Mouse (Mus musculus): ENCODE measurements around the gene Olfr30. TPM values are rescaled to one million over a fixed set of nuclear protein-coding genes. Genes with fewer than 3 reads are reported as not detected.
"Not testable (repeated sequence)": the region's sequence is repeated elsewhere in the genome, so short reads cannot be mapped to it uniquely, and the experiment has no call there.

Olfr30 gene
- total RNA-seq (2022), result not detected

DNA sequence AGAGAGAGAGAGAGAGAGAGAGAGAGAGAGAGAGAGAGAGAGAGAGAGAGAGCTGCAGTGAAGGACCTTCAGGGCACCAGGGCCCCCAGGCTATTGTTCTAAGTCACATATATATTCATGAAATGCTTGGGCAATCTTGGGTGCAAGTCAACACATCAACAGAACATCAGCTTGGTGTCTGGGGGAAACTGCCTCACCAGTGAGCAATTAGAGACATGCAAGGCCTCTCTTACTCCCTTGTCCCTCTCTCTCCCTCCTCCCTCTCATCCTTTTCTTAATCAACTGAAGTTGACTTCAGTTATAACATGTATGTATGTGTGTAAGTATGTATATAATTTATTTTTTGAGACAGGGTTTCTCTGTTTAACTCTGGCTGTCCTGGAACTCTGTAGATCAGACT lies at the start of gene Olfr30:
TSS of gene Olfr30 (minus strand) at position 101 of the 400 bp plus-strand sequence.
- no peak for DNase-seq (ENCODE audit: low spot score in 2 of 2)

DNA sequence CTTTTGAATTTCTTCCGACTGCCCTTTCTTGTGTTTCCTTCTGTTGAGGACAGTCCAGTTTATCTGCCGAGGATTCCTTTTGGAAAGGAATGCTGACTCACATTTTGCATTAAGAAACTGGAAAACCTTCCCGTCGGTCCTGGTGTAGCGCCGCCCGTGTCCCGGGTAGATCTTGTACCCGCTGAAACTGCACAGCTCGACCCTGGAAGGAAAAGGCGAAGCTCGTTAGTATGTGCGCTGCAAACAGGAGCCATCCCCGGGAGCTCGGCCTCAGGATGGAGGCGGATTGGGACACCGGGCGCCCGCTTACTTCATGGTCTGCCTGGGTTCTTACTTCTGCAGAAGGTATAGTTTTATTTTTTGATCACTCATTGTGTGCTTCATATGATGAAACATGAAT lies 47.0 kb upstream of the Olfr30 start:
- DNase-seq (ENCODE audit: low spot score in 2 of 2), result not testable (repeated sequence)

DNA sequence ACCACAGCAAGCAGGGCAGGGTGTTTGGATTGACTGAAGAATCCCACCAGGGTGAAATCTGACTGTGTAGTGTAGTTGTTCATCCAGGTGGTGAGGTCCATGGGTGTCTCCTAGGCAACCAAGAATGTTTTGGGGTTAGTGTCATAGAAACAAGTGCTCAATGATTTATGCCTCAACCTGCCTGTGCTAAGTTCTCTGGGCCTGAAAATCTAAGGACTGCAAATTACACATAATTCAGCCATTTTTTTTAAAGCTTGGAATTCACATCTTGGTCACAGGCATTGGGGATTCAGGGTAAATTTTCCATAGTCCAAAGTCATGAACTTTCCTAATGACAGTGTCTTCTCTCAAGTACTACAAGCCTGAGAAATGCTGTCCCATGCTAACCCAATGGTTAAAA lies 40.4 kb upstream of the Olfr30 start, which contains the start of gene Olfr331:
TSS of gene Olfr331 (minus strand) at position 101 of the 400 bp plus-strand sequence.
- not testable (repeated sequence) for DNase-seq (ENCODE audit: low spot score in 2 of 2)

DNA sequence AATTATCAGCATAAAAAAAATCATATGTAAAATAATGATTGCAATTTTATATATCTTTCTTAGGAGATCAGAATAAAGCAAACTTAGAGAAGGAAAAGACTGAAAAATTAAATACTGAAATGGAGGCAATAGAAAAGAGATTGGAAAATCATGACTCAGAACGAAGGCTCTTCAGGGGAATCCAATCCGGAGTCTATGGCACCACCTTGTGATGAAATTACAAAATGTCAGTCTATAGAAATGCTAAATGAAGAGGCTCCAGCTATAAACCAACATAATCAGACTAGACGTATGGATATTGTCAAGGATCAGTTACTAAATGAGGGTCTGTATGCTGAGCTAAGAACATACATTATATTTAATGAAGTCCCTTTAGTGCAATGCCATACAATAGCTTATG lies 37.2 kb upstream of the Olfr30 start:
- no peak for DNase-seq (ENCODE audit: low spot score in 2 of 2)

DNA sequence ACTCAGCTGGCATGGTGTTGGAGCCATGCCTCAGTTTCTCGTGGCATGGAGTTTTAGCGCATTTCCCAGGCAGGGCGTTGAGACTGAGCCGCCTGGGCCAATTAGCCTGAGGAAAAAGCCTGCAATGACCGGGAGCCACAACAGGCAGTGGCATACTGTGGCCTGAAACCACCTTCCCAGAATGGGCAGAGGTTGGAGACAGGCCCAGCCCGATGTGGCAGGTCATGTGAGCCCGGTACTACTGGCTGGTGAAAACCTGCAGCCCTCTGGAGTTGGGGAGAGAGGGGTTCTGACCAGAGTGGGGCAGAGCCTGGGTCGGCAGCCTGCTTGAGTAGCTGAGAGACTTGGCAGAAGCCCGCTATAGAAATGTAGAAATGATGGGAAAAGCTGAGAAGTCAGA lies 36.7 kb upstream of the Olfr30 start:
- DNase-seq (ENCODE audit: low spot score in 2 of 2), result no peak

DNA sequence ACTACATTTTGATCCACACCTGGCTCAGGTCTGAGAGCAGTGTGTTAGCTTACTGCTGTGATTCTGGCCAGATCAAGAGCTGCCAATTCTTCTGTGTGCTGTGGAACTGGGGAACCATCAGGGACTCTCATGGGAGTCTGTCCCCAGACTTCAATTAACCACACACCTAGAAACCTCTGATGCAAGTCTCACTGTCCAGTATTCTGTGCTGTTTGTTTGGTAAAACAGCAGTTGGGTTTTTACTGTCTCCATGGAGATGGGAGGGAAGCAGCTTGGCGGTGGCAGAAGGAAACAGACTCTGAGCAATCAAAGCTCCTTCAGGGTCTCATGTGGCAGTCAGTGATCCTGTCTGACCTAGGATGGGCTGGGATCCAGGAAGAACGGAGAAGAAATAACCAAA lies 30.4 kb upstream of the Olfr30 start, which contains the start of gene Olfr332:
TSS of gene Olfr332 (minus strand) at position 101 of the 400 bp plus-strand sequence.
- no peak for DNase-seq (ENCODE audit: low spot score in 2 of 2)

DNA sequence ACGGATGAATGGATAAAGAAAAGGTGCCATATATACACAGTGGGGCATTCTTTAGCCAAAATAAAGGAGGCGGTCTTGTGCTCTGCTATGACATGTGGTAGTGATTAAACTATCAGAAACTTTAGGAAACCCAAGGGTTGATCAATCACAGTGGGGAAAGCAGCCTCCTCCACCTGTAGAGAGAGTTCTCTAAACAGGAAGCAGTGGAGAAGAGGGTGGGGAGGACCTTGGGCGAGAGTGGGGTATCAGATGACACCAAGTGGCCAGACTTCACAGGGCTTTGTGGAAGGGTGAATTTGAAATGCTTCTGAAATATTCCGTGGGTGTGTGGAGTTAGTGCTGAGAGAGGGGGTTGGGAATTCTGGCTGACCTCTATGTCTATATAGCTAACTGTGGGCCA lies 8.5 kb downstream of the Olfr30 start:
- DNase-seq (ENCODE audit: low spot score in 2 of 2), result no peak

DNA sequence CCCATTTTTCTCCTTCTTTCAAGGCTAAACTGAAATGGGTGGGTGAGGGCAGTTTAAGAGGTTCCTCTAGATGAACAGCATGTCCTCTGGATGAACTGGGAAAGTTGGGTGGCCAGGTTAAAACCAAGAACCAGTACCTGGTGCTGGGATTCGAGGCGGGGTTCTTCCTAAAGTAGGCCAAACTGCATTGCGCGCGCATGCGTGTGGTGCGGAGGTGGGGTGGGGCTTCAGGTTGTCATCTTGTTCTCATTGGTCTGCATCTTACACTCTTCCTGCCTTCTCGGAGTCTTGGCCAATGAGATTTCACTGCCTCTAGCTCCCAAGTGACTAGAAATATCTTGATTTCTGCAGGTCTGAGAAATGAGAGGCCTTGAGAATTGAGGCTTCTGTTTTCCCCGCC lies 9.3 kb downstream of the Olfr30 start, which contains the start of gene Lypd9:
TSS of gene Lypd9 (minus strand) at position 165 of the 400 bp plus-strand sequence.
- DNase-seq (ENCODE audit: low spot score in 2 of 2), result no peak

DNA sequence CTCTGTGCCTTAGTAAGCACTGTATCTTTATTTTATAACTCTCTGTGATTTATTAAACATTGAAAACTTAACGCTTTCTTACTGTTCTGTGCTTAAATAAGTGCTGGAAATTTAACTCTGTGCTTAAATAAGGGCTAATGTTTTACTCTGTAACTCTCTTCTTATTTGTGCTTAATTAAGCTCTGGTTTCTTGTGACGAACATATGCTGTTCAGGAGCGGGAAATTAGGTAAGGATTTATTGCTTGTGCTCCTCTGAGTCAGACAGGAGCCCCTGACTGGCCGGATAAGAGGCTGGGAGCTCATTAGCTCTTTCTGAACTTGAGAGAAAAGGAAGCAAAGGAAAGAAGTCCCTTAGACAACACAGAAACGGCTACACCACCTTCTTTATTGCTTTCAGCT lies 24.2 kb downstream of the Olfr30 start:
- no peak for DNase-seq (ENCODE audit: low spot score in 2 of 2)

DNA sequence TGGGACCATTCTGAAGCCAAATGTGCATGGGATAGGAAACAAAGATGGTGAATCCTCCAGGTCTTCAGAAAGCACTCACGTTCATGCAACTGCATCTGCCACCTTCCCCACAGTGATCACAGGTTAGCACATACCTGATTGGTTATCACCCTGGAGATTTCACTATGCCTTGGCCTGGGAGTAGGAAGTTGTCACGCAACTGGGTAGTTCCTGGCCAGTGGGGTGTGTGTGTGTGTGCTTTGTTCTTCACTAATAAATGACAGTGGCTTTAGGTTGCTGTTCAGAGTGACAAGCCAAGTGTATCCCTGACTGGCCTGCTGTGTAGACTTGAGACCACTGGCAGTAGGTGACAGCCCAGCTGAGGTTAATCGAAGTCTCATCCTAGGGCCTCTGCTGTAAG lies 29.8 kb downstream of the Olfr30 start, which contains the start of gene Gm12253:
TSS of gene Gm12253 (plus strand) at position 301 of the 400 bp plus-strand sequence.
- DNase-seq (ENCODE audit: low spot score in 2 of 2), result no peak

DNA sequence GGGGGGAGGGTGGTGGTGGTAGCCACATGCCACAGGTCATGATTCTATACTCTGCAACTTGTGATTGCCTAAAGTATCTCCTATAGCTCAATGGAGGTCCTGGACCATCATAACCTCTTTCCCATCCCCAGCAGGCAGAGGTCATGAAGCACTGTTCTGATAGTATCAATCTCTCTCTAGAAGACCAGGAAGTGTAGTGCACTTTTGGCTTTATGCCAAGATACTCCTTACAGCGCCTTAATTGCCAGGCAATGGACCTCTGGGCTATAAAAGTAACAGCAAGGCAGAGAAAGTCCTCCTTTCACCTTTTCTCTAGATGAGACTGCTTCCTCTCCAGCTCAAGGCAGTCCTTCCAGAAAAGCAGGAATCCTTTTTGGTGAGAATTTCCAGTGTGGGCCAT lies 41.3 kb downstream of the Olfr30 start, which contains the start of gene 1810065E05Rik:
TSS of gene 1810065E05Rik (plus strand) at position 297 of the 400 bp plus-strand sequence.
- no peak for DNase-seq (ENCODE audit: low spot score in 2 of 2)

DNA sequence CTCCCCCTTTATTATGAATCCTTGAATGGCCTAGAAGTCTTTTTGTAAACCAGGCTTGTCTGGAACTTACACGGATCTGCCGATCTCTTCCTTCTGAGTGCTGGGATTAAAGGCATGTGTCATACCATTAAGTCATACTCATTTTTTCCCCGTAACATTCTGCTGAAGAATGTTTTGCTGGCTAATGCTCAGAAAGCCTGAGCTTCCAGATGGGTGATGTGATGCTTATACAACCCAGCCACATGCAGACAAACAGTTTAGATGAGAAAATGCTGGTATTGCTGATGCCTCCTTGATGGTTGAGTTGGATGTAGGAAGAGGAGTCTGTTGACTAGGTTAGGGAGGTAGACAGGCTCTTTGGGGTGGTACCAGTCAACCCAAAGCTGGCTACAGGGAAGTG lies 43.7 kb downstream of the Olfr30 start:
- no peak for DNase-seq (ENCODE audit: low spot score in 2 of 2)

DNA sequence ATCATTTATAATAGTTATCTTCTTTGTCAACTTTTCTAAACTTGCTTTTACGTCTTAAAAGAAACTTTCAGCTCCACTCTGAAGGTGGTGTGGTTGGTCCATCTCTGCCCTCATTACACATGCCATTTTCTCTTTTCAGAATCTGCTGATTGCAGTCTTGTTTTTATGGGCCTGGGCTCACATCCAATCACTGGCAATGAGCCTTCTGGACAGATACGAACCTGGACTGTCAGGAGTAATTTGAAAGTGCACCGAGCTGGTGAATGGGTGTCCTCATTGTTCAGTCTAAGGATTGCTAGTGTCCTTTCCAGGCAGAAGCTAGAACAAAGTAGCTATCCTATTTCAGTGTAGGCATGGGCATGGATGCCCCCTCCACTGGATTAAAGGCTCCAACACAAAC lies 54.0 kb downstream of the Olfr30 start:
- no peak for DNase-seq (ENCODE audit: low spot score in 2 of 2)

Other genes starting within 250 kb of the Olfr30 start
- gene 4930438A08Rik, start 187.5 kb downstream of the Olfr30 start, total RNA-seq (2022), result not detected
- 10 to 100 TPM; 25.0 to 28.7 (median 26.5) TPM for gene Zfp692, start 155.2 kb downstream of the Olfr30 start, total RNA-seq (2022)
- 10 to 100 TPM; 41.1 to 48.4 (median 45.4) TPM for gene Zfp672, start 131.9 kb downstream of the Olfr30 start, total RNA-seq (2022)
- gene Sh3bp5l, start 131.5 kb downstream of the Olfr30 start, total RNA-seq (2022), result 10 to 100 TPM; 41.8 to 49.8 (median 44.4) TPM
- gene Lypd8, start 83.2 kb downstream of the Olfr30 start, total RNA-seq (2022), result not detected
- not detected for gene 1810065E05Rik, start 41.2 kb downstream of the Olfr30 start, total RNA-seq (2022)
- gene Gm12253, start 29.7 kb downstream of the Olfr30 start, total RNA-seq (2022), result not detected
- not detected for gene Lypd9, start 9.3 kb downstream of the Olfr30 start, total RNA-seq (2022)
- gene Olfr332, start 30.3 kb upstream of the Olfr30 start, total RNA-seq (2022), result not detected
- not detected for gene Olfr331, start 40.3 kb upstream of the Olfr30 start, total RNA-seq (2022)
- gene Olfr330, start 72.6 kb upstream of the Olfr30 start, total RNA-seq (2022), result not detected
- gene Olfr329-ps, start 84.2 kb upstream of the Olfr30 start, total RNA-seq (2022), result not detected
- gene Olfr328, start 93.4 kb upstream of the Olfr30 start, total RNA-seq (2022), result under 1 TPM in 3 of 4 experiments, not detected in 1; 0.14 to 0.25 (median 0.17) TPM
- not detected for gene Olfr224, start 108.3 kb upstream of the Olfr30 start, total RNA-seq (2022)
- gene Olfr325, start 115.5 kb upstream of the Olfr30 start, total RNA-seq (2022), result not detected
- not detected for gene Olfr324, start 132.8 kb upstream of the Olfr30 start, total RNA-seq (2022)
- gene 2210407C18Rik, start 153.8 kb upstream of the Olfr30 start, total RNA-seq (2022), result not detected
- gene Olfr323, start 168.2 kb upstream of the Olfr30 start, total RNA-seq (2022), result not detected
- not detected for gene Trim58, start 178.2 kb upstream of the Olfr30 start, total RNA-seq (2022)
- not detected for gene Olfr322, start 196.5 kb upstream of the Olfr30 start, total RNA-seq (2022)
- gene Olfr320, start 218.8 kb upstream of the Olfr30 start, total RNA-seq (2022), result not detected
- gene Olfr319, start 236.9 kb upstream of the Olfr30 start, total RNA-seq (2022), result not detected

Measured in left cerebral cortex, adult 8-10 months (tissue).